Mouse (Mus musculus) liver, adult 2 months (tissue): Measurements from ENCODE around the gene Tgm1. TPM values are rescaled to one million over a fixed set of nuclear protein-coding genes. Genes with fewer than 3 reads are reported as not detected.

Source experiments
- DNase-seq: peaks from one replicate; pipeline ENCODE4 v3.0.0-alpha.2; 2011; ENCODE audit warnings: low read depth, low spot score; ENCODE audit errors: extremely low read depth
- H3K27ac ChIP-seq: fragments of 200-500 bp; replicated peaks from 2 replicates; pipeline ENCODE4 v1.5.1; 2012; ENCODE audit warnings: low read depth, mild to moderate bottlenecking, control low read depth, inconsistent platforms, low read length; ENCODE audit not compliant: insufficient read depth
- H3K27me3 ChIP-seq: fragments of 200-500 bp; 2 replicates; pipeline ENCODE4 v1.6.1; 2012; ENCODE audit warnings: mild to moderate bottlenecking, moderate library complexity, low read length, inconsistent platforms; ENCODE audit not compliant: control insufficient read depth, insufficient read depth
- H3K36me3 ChIP-seq: fragments of 200-500 bp; 2 replicates; pipeline ENCODE4 v1.6.1; 2012; ENCODE audit warnings: low read length, inconsistent platforms; ENCODE audit not compliant: control insufficient read depth, insufficient read depth
- H3K4me1 ChIP-seq: fragments of 200-500 bp; 2 replicates; pipeline ENCODE4 v1.6.1; 2011; ENCODE audit warnings: low read length; ENCODE audit not compliant: control insufficient read depth, insufficient read depth
- H3K4me3 ChIP-seq: fragments of 200-500 bp; 2 replicates; pipeline ENCODE4 v1.5.1; 2011; ENCODE audit warnings: low read depth, mild to moderate bottlenecking, control low read depth, low read length, moderate library complexity; ENCODE audit not compliant: insufficient read depth
- H3K79me2 ChIP-seq: fragments of 200-500 bp; 2 replicates; pipeline ENCODE4 v1.6.1; 2012; ENCODE audit warnings: inconsistent platforms, mild to moderate bottlenecking, low read length, moderate library complexity; ENCODE audit not compliant: control insufficient read depth, insufficient read depth
- H3K9ac ChIP-seq: fragments of 200-500 bp; 2 replicates; pipeline ENCODE4 v1.6.1; 2012; ENCODE audit warnings: low read depth, mild to moderate bottlenecking, control low read depth, inconsistent platforms, low read length
- CTCF ChIP-seq: fragments of 200-500 bp; IDR thresholded peaks from 2 replicates; pipeline ENCODE4 v1.5.1; 2011; ENCODE audit warnings: low read depth, low read length, control low read depth
- POLR2A ChIP-seq: fragments of 200-500 bp; IDR thresholded peaks from 2 replicates; pipeline ENCODE4 v1.6.1; 2011; ENCODE audit warnings: low read length, control low read depth; ENCODE audit not compliant: insufficient read depth; ENCODE audit errors: extremely low read depth
- WGBS: fragments of 180-500 bp; shearing (Covaris S2); methylation state at CpG from one replicate; pipeline ENCODE4 v1.1.7; 2018; 5-methylcytosine and 5-hydroxymethylcytosine counted together
- polyA plus RNA-seq: library from polyadenylated mRNA; depleted of rRNA; stranded (reverse); fragments of >200 nt; gene quantifications from 2 replicates; pipeline ENCODE4 v1.2.3, GENCODE M21; 2012
- total RNA-seq: library from RNA; depleted of rRNA; stranded (reverse); fragments of >200 nt; gene quantifications from 2 replicates; pipeline ENCODE4 v1.2.3, GENCODE M21; 2014

Tgm1 gene
- total and polyA plus RNA-seq, 2 experiments: 7.9 to 22.8 TPM

DNA sequence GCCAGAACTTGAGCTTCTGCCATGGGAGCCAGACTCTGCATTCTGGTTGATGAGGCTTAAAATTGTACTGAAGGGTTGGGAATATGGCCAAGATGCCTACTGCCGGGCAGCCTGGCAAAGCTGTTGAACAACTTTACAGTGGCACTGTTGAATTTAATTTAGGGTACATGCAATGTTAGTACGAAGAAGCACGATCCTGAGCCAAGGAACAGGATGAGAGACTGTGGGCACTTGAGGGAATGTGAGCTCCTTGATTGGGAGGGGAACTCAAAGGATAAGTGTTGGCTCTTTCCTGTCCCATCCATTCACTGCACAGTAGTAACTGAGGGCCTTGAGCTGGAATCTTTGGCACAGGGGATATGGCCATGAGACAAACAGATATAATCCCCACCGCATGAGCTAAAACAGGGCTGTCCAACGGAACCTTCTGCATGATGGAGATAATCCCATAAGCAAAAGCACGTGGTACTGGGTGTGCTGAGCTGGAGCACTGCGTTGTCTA is 16.9 kb upstream of the Tgm1 start:
- no peak for DNase-seq
- Histone ChIP-seq H3K4me1 (peaks cover 10% of the 10 kb centered on the region), H3K36me3 (no peaks in the 10 kb centered on the region), H3K79me2 (no peaks in the 10 kb centered on the region), H3K27me3 (no peaks in the 10 kb centered on the region), H3K4me3 (no peak overlapping the region), H3K9ac (no peak overlapping the region), H3K27ac (no peak overlapping the region)
- TF ChIP-seq POLR2A (no peak), CTCF (no peak)
- 88% methylated on average over 7 of the region's 7 CpGs for WGBS

DNA sequence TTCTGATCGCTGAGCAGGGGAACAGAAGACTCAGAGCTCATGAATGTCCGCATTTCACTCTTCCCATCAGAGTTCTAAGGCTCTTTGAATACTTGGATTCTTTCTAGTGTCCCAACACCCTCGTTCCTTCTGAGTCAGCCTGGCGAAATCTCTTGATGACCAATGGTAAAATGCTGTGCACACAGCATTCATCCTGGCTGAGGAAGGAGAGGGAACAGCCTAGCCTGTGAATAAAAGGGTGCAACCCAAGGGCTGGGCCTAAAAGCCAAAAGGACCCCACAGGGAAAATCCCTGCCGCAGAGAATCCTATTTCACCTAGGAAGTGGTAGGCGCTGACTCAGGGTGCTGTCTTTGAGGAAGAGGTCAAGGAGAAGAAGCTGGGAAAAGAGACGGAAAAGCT is 16.4 kb upstream of the Tgm1 start:
- no peak for TF ChIP-seq POLR2A
- TF ChIP-seq CTCF: no peak
- Histone ChIP-seq H3K27me3 (no peaks in the 10 kb centered on the region), H3K4me1 (peaks cover 15% of the 10 kb centered on the region), H3K79me2 (no peaks in the 10 kb centered on the region), H3K4me3 (no peak overlapping the region), H3K36me3 (no peaks in the 10 kb centered on the region), H3K27ac (no peak overlapping the region), H3K9ac (no peak overlapping the region)
- DNase-seq: no peak
- WGBS: 89% methylated on average over 7 of the region's 7 CpGs

DNA sequence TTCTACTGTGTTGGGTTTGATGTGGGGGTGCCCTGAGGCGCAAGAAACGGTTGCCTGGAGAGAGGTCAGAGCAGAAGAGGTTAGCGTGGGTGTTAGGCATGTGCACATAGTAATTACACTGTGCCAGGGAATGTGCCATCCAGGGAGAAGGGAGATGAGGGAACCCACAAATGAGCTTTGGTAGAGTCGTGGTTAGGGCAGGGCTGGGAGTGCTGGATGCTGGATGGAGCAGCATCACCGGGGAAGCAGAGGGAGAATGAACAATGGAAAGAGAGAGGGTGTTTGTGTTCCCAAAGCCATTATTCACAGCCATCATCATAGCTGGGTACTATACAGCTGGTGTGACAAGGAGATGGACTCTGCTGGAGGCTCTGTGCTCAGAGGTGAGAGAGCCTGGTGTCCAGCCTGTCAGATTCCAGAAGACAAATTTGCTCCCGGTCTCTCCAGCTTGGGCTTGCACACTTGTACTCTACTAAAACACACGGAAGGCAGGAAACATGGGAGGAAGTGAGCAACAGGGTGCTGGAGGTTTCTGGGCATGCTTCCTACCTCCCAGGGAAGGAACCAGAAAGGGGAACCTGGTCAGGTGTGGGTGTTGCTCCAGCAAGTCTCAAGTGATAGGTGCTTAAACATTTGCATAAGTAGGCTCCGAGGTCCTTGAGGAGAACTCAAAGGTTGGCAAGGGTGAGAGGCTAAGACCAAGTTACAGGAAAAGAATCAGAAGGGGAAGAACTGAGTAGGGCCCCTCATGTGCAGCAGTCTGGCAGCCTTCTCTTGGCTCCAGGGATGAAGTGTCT is 14.4 kb upstream of the Tgm1 start:
- H3K36me3 ChIP-seq: no peaks in the 10 kb centered on the region
- H3K79me2 ChIP-seq: no peaks in the 10 kb centered on the region
- no peak overlapping the region for H3K9ac ChIP-seq
- TF ChIP-seq CTCF (no peak), POLR2A (no peak)
- no peaks in the 10 kb centered on the region for H3K27me3 ChIP-seq
- peaks cover 20% of the 10 kb centered on the region for H3K4me1 ChIP-seq
- WGBS: 80% methylated on average over 8 of the region's 8 CpGs
- no peak for DNase-seq
- H3K27ac ChIP-seq: no peak overlapping the region
- no peak overlapping the region for H3K4me3 ChIP-seq

DNA sequence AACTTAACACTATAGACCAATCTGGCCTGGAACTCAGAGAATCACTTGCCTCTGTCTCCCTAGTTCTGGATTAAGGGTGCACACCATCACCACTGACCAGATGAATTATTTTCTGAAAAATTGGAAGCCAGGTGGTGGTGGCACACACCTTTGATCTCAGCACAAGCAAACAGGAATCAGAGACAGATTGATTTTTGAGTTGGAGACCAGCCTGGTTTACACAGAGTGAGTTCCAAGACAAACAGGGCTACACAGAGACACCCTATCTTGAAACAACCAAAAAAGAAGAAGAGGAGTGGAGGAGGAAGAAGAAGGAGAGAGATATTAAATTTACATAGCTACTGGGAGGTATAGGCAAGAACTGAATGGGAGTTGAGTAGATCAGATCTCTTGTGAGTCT is 12.5 kb upstream of the Tgm1 start:
- H3K79me2 ChIP-seq: no peaks in the 10 kb centered on the region
- TF ChIP-seq CTCF (no peak), POLR2A (no peak)
- no peak overlapping the region for H3K4me3 ChIP-seq
- peaks cover 25% of the 10 kb centered on the region for H3K4me1 ChIP-seq
- DNase-seq: peak; percentile 96
- H3K27me3 ChIP-seq: no peaks in the 10 kb centered on the region
- no peak overlapping the region for H3K9ac ChIP-seq
- H3K36me3 ChIP-seq: no peaks in the 10 kb centered on the region
- H3K27ac ChIP-seq: peak overlapping the region; percentile 65

DNA sequence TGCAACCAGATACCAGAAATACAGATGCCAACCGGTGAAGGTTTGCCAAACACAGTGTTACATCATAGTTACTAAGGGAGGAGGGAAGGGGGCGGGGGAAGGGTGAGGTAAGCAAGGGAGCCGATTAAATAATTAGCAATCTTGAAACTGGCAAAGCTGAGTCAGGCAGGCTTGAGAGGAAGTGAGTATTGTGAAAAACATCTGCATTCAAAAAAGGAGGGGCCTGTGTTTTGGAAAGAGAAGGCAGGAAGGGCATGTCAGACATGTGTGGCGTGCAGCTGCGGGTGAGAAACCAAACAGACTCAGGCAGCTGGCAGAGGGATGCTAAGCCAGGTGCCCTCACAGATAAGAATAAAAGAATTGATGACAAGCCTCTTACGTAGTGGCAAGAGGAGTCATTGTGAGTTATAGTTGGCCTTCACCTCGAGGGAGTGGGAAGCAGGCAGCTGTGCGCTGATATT is 10.7 kb upstream of the Tgm1 start:
- Histone ChIP-seq H3K4me1 (peaks cover 30% of the 10 kb centered on the region), H3K27ac (peak overlapping the region; percentile 53), H3K4me3 (no peak overlapping the region), H3K36me3 (no peaks in the 10 kb centered on the region), H3K27me3 (no peaks in the 10 kb centered on the region), H3K9ac (no peak overlapping the region), H3K79me2 (no peaks in the 10 kb centered on the region)
- peak; percentile 96 for DNase-seq
- no peak for TF ChIP-seq POLR2A
- TF ChIP-seq CTCF: no peak
- 2% methylated on average over 8 of the region's 8 CpGs for WGBS

DNA sequence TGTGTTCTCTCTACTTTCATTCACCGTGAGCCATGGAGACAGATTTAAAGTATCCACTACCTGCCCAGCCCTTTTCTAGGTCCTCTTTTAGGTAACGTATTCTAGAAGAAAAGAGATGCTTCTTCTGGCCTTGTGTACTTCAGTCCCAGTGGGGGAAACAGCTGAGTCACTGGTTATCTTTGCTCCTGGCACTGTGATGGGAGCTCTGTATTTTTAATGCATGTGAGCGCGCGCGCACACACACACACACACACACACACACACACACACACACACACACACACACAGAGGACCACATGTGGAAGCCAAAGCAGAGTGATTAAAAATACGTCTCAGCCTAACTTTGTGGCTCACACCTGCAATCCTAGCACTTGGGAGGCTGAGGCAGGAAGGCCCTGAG is 9.7 kb upstream of the Tgm1 start:
- H3K4me3 ChIP-seq: no peak overlapping the region
- H3K27me3 ChIP-seq: no peaks in the 10 kb centered on the region
- H3K9ac ChIP-seq: no peak overlapping the region
- peak overlapping the region; percentile 35 for H3K27ac ChIP-seq
- TF ChIP-seq CTCF: no peak
- no peak for DNase-seq
- peaks cover 30% of the 10 kb centered on the region for H3K4me1 ChIP-seq
- no peaks in the 10 kb centered on the region for H3K36me3 ChIP-seq
- H3K79me2 ChIP-seq: no peaks in the 10 kb centered on the region
- 88% methylated on average over 7 of the region's 7 CpGs for WGBS
